Mouse (Mus musculus) lung, embryonic 14.5 days (tissue): ENCODE results near the gene Msi2. TPM values are rescaled to one million over a fixed set of nuclear protein-coding genes. Genes with fewer than 3 reads are reported as not detected.

Source experiments
- ATAC-seq: fragments of 200-750 bp; cut with Nextera tagmentation; 2 replicates; pipeline ENCODE4 v1.8.0; 2017; ENCODE audit warnings: mild to moderate bottlenecking, moderate TSS enrichment, moderate library complexity; ENCODE audit not compliant: insufficient read depth
- DNase-seq: peaks from one replicate; pipeline ENCODE4 v3.0.0-alpha.2; 2015
- H3K27ac ChIP-seq: fragments of 300-500 bp; sonication (generic); 2 replicates; pipeline ENCODE4 v1.5.1; 2014; ENCODE audit warnings: low read depth, mild to moderate bottlenecking, moderate library complexity
- H3K27me3 ChIP-seq: fragments of 300-500 bp; sonication (generic); 2 replicates; pipeline ENCODE4 v1.6.1; 2014; ENCODE audit warnings: low read length, control low read depth; ENCODE audit not compliant: insufficient read depth
- H3K36me3 ChIP-seq: fragments of 300-500 bp; sonication (generic); 2 replicates; pipeline ENCODE4 v1.6.1; 2014; ENCODE audit warnings: control low read depth; ENCODE audit not compliant: insufficient read depth
- H3K4me1 ChIP-seq: fragments of 300-500 bp; sonication (generic); 2 replicates; pipeline ENCODE4 v1.6.1; 2014; ENCODE audit warnings: antibody characterized with exemption, control low read depth; ENCODE audit not compliant: insufficient read depth
- H3K4me2 ChIP-seq: fragments of 300-500 bp; sonication (generic); 2 replicates; pipeline ENCODE4 v1.6.1; 2014; ENCODE audit warnings: mild to moderate bottlenecking
- H3K4me3 ChIP-seq: fragments of 300-500 bp; sonication (generic); 2 replicates; pipeline ENCODE4 v1.5.1; 2014; ENCODE audit warnings: low read depth, low read length
- H3K9ac ChIP-seq: fragments of 300-500 bp; sonication (generic); 2 replicates; pipeline ENCODE4 v1.6.1; 2014
- H3K9me3 ChIP-seq: fragments of 300-500 bp; sonication (generic); 2 replicates; pipeline ENCODE4 v1.6.1; 2016; ENCODE audit warnings: low read depth, low read length, control low read depth
- CTCF ChIP-seq: IDR thresholded peaks from 2 replicates; pipeline ENCODE4 v1.5.1; 2016; ENCODE audit warnings: antibody characterized with exemption, low read depth
- WGBS: fragments of 180-500 bp; shearing (Covaris S2); extraction: QIAGEN DNeasy Blood & Tissue Kit; methylation state at CpG from one replicate; pipeline ENCODE4 v1.1.7; 2014; 5-methylcytosine and 5-hydroxymethylcytosine counted together
- polyA plus RNA-seq: library from polyadenylated mRNA; unstranded; fragments of >200 nt; fragmentation: Nextera tagmentation; extraction: Ambion mirVana; gene quantifications from 2 replicates; pipeline ENCODE4 v1.2.1, GENCODE M21; 2014

The Msi2 gene
- polyA plus RNA-seq, 1 experiment from 2014 or later, result 12.7 TPM

GRCm38 (mm10) chr11:88482636-88483035, 235.7 kb downstream of the Msi2 start:
- DNase-seq (no peak), ATAC-seq (no peak)
- TF ChIP-seq CTCF, result no peak
- no peak overlapping the region for H3K4me3 ChIP-seq
- no peaks in the 10 kb centered on the region for H3K9me3 ChIP-seq
- no peak overlapping the region for H3K4me2 ChIP-seq
- 53% methylated on average over 11 of the region's 11 CpGs for WGBS
- H3K27ac ChIP-seq, result peak overlapping the region; percentile 40; the same call in 1 of the 2 replicates
- no peaks in the 10 kb centered on the region for H3K36me3 ChIP-seq
- H3K9ac ChIP-seq, result no peak overlapping the region
- no peaks in the 10 kb centered on the region for H3K27me3 ChIP-seq
- H3K4me1 ChIP-seq, result peaks cover 17% of the 10 kb centered on the region; the same call in 1 of the 2 replicates

- no peak overlapping the region for H3K9ac ChIP-seq
- H3K4me3 ChIP-seq, result no peak overlapping the region
- H3K4me2 ChIP-seq, result no peak overlapping the region
- H3K36me3 ChIP-seq, result no peaks in the 10 kb centered on the region
- 67% methylated on average over 6 of the region's 6 CpGs for WGBS
- DNase-seq (no peak), ATAC-seq (no peak)
- no peak overlapping the region for H3K27ac ChIP-seq
- TF ChIP-seq CTCF, result no peak
- peaks cover 17% of the 10 kb centered on the region; the same call in 1 of the 2 replicates for H3K4me1 ChIP-seq
- no peaks in the 10 kb centered on the region for H3K9me3 ChIP-seq
- no peaks in the 10 kb centered on the region for H3K27me3 ChIP-seq
Observed at GRCm38 (mm10) chr11:88482236-88482635, 236.1 kb downstream of the Msi2 start.

DNA sequence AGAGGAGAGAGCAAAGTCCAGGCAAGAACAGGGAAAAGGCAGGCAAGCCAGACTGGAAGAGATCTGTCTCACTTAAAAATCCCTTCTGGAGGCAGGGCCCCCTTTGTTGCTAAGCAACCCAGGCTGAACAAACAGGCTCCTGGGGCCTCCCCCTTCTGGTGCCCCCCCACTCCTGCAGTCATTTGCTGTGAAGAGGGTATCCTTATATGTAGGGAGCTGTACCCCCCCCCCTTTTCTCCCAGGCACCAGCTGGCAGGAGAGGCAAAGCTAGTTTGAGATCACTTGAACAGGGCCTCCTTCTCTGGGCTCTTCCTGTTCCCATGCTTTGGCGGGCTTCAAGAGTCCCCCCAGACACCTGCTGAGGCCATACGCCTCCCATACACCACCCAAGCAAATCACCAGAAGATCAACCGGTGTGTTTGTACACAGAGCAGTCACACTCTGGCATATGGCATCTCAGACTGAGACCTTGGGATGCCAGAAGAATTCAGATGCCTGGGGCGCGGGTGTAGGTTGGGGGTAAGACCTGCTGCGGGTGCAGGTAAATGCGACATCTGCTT, 236.6 kb downstream of the Msi2 start:
- Histone ChIP-seq H3K4me3 (no peak overlapping the region), H3K36me3 (no peaks in the 10 kb centered on the region), H3K27ac (peak overlapping the region; percentile 85), H3K4me1 (peaks cover 17% of the 10 kb centered on the region; the same call in 1 of the 2 replicates), H3K9me3 (no peaks in the 10 kb centered on the region), H3K27me3 (no peaks in the 10 kb centered on the region), H3K9ac (peak overlapping the region; percentile 39), H3K4me2 (peak overlapping the region; percentile 49)
- DNase-seq (peak; percentile 63), ATAC-seq (peak; percentile 75)
- 51% methylated on average over 7 of the region's 7 CpGs for WGBS
- TF ChIP-seq CTCF, result no peak

- ATAC-seq (0 out of 2 replicates have a peak, but pooled peaks have one; percentile 33), DNase-seq (no peak)
- Histone ChIP-seq H3K9ac (peak overlapping the region; percentile 39), H3K4me2 (peak overlapping the region; percentile 49), H3K27ac (peak overlapping the region; percentile 85), H3K27me3 (no peaks in the 10 kb centered on the region), H3K4me3 (no peak overlapping the region), H3K36me3 (no peaks in the 10 kb centered on the region), H3K9me3 (no peaks in the 10 kb centered on the region), H3K4me1 (peaks cover 17% of the 10 kb centered on the region)
- 47% methylated on average over 9 of the region's 9 CpGs for WGBS
- TF ChIP-seq CTCF, result no peak
Observed at GRCm38 (mm10) chr11:88481092-88481601, 237.2 kb downstream of the Msi2 start.

DNA sequence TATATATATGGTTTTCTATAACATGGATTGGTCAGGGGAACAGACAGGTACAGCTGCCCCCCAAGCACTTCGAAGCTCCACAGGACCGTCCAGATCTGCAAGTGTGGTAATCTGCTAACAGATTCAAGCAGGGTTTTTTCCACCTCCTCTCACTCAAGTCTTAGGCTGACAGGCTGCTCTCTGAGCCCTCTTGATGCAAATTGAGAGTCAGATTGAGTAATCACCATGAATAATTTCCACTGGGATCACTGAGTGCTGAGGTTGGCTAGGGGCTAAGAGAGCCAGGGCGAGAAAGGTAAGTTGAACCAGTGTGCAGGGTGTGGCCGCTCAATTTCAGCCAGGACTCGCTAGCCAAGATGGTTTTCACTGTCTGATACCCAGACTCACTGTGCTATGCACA, 238.8 kb downstream of the Msi2 start:
- Histone ChIP-seq H3K27ac (no peak overlapping the region), H3K4me3 (no peak overlapping the region), H3K27me3 (no peaks in the 10 kb centered on the region), H3K9ac (no peak overlapping the region), H3K4me2 (no peak overlapping the region), H3K36me3 (no peaks in the 10 kb centered on the region), H3K4me1 (peaks cover 17% of the 10 kb centered on the region), H3K9me3 (no peaks in the 10 kb centered on the region)
- DNase-seq (no peak), ATAC-seq (no peak)
- no peak for TF ChIP-seq CTCF
- 78% methylated on average over 5 of the region's 5 CpGs for WGBS

DNA sequence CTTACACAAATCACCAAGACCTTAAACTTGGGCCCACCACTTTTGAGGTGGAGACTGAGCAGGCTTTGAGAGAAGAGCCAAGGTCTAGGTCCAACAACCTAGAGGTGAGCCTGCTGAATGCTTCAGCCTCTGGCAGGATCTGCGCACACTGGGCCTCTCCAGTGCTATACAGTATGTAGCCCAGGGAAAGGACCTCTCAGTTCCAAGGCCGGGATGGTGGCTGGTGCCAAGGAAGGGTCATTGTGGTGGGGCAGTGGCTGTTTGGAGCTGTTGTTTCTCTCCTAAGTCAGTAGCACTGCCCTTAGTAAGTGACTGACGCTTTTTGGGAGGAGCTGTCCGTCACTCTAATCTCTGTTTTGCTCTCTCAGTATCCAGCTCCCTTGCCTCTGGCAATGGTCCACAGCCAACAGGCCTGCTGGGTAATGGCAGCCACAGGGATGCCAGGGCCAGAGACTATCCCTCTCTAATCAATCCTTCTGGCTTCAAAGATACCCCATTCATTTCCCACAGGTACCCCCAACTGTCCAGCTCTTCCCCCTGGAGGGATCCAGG, 243.3 kb downstream of the Msi2 start:
- peaks cover 13% of the 10 kb centered on the region for H3K4me1 ChIP-seq
- no peaks in the 10 kb centered on the region for H3K27me3 ChIP-seq
- no peak overlapping the region for H3K4me2 ChIP-seq
- no peak for TF ChIP-seq CTCF
- H3K4me3 ChIP-seq, result no peak overlapping the region
- no peaks in the 10 kb centered on the region for H3K9me3 ChIP-seq
- 78% methylated on average over 4 of the region's 4 CpGs for WGBS
- DNase-seq, result peak; percentile 24
- no peak overlapping the region for H3K27ac ChIP-seq
- no peak; the same call in 1 of the 2 replicates for ATAC-seq
- no peaks in the 10 kb centered on the region for H3K36me3 ChIP-seq
- H3K9ac ChIP-seq, result no peak overlapping the region

GRCm38 (mm10) chr11:88472731-88473130, 245.6 kb downstream of the Msi2 start:
- no peak overlapping the region for H3K4me3 ChIP-seq
- H3K27me3 ChIP-seq, result no peaks in the 10 kb centered on the region
- 56% methylated on average over 8 of the region's 8 CpGs for WGBS
- no peak overlapping the region for H3K27ac ChIP-seq
- H3K4me1 ChIP-seq, result peaks cover 17% of the 10 kb centered on the region
- H3K4me2 ChIP-seq, result no peak overlapping the region
- no peak overlapping the region for H3K9ac ChIP-seq
- no peak for ATAC-seq
- H3K9me3 ChIP-seq, result no peaks in the 10 kb centered on the region
- no peak for DNase-seq
- no peak for TF ChIP-seq CTCF
- H3K36me3 ChIP-seq, result no peaks in the 10 kb centered on the region
